Comparison of ENCODE assay signal across 12 mouse cellular contexts in genomic region chr1:58727019-58727746, GRCm38 (mm10). TPM values are rescaled to one million over a fixed set of nuclear protein-coding genes. Genes with fewer than 3 reads are reported as not detected.
A peak's percentile ranks its signal among the peaks of the same experiment; 100 is the strongest.
DNase-seq lines count a peak whose midpoint lies in the region; ATAC-seq and TF ChIP-seq lines count a peak whose summit lies in the region.
"Had no signal": no experiment of that assay in that cellular context is flagged by ENCODE, and none has a peak within 500 bp of the region (broad histone marks: within the 10 kb centered on the region; RNA-seq: fewer than 3 reads in every experiment).

No protein-coding gene starts in this region.

- H3K4me1 ChIP-seq in heart, embryonic 11.5 days (ENCODE audit: control insufficient read depth, insufficient read depth, low read length): peaks cover 10% of the 10 kb centered on the region; the same call in 1 of the 2 replicates
- peaks cover 4% of the 10 kb centered on the region for H3K4me1 ChIP-seq in liver, postnatal 0 days (ENCODE audit: insufficient read depth)
- 0 out of 2 replicates have a peak, but pooled peaks cover 3% of the 10 kb centered on the region for H3K4me1 ChIP-seq in midbrain, embryonic 13.5 days (replicated peaks)

- DNase-seq in heart, adult 9 months (ENCODE audit: low spot score in 2 of 2): peak; percentile 73 to 83
- no peak for DNase-seq in heart, postnatal 25 days (ENCODE audit: low spot score)
- DNase-seq in A20 (ENCODE audit: low read depth, low spot score): peak; percentile 33
- no peak for DNase-seq in liver, postnatal 0 days
- no peak for DNase-seq in ovary, postnatal 10 days (ENCODE audit: low spot score)
- DNase-seq in gastrocnemius, postnatal 4 days (ENCODE audit: low spot score in 2 of 2): no peak
- DNase-seq: gastrocnemius, postnatal 36 days had no signal

- H3K27me3 ChIP-seq in heart, embryonic 11.5 days (ENCODE audit: control insufficient read depth, insufficient read depth, low read length): no peaks in the 10 kb centered on the region
- H3K27me3 ChIP-seq in liver, postnatal 0 days (ENCODE audit: insufficient read depth, low read length): no peaks in the 10 kb centered on the region
- H3K27me3 ChIP-seq in midbrain, embryonic 13.5 days: no peaks in the 10 kb centered on the region

- peak; percentile 66 for ATAC-seq in heart, embryonic 11.5 days (replicated peaks; ENCODE audit: insufficient number of reproducible peaks, low FRiP score, low TSS enrichment)
- peak; percentile 41 for ATAC-seq in liver, postnatal 0 days
- ATAC-seq in midbrain, embryonic 13.5 days: no peak

- WGBS in heart, embryonic 11.5 days (ENCODE audit: insufficient replicate concordance): 88% methylated on average over 1 of the region's 1 CpGs
- 57% methylated on average over 1 of the region's 1 CpGs for WGBS in liver, postnatal 0 days (ENCODE audit: insufficient replicate concordance)
- 100% methylated on average over 1 of the region's 1 CpGs for WGBS in midbrain, embryonic 13.5 days

- H3K9ac ChIP-seq in heart, embryonic 11.5 days (ENCODE audit: low read depth, low read length): no peak overlapping the region
- no peak overlapping the region for H3K9ac ChIP-seq in liver, postnatal 0 days (replicated peaks)
- no peak overlapping the region for H3K9ac ChIP-seq in midbrain, embryonic 13.5 days (replicated peaks)
- H3K9ac ChIP-seq: liver, embryonic 14.5 days had no signal

- TF ChIP-seq EP300 in liver, postnatal 0 days (IDR thresholded peaks at IDR 0.05; ENCODE audit: low read depth): 0 out of 2 replicates have a peak, but pooled peaks have one; percentile 25

- no peak overlapping the region for H3K4me3 ChIP-seq in heart, embryonic 11.5 days (ENCODE audit: low read depth, low read length)
- no peak overlapping the region for H3K4me3 ChIP-seq in liver, postnatal 0 days (ENCODE audit: low read depth, low read length)
- no peak overlapping the region for H3K4me3 ChIP-seq in midbrain, embryonic 13.5 days (replicated peaks)

- no peak overlapping the region for H3K4me2 ChIP-seq in heart, embryonic 11.5 days
- no peak overlapping the region for H3K4me2 ChIP-seq in liver, postnatal 0 days (ENCODE audit: low read depth, low read length)
- H3K4me2 ChIP-seq in midbrain, embryonic 13.5 days (replicated peaks): no peak overlapping the region

- intact Hi-C loops in heart, postnatal 25 days (cut with DNase I): no loop called here

- peak overlapping the region; percentile 22; the same call in 1 of the 2 replicates for H3K27ac ChIP-seq in heart, embryonic 11.5 days (ENCODE audit: low read depth, low read length)
- H3K27ac ChIP-seq in liver, postnatal 0 days (ENCODE audit: low read depth): peak overlapping the region; percentile 61
- H3K27ac ChIP-seq in midbrain, embryonic 13.5 days: no peak overlapping the region
- H3K27ac ChIP-seq: liver, embryonic 14.5 days had no signal

- H3K36me3 ChIP-seq in heart, embryonic 11.5 days (ENCODE audit: control insufficient read depth, insufficient read depth, low read length): peaks cover 13% of the 10 kb centered on the region
- peaks cover 36% of the 10 kb centered on the region for H3K36me3 ChIP-seq in liver, postnatal 0 days (replicated peaks; ENCODE audit: insufficient read depth, low read length)
- H3K36me3 ChIP-seq in midbrain, embryonic 13.5 days: peaks cover 29% of the 10 kb centered on the region; the same call in 1 of the 2 replicates

- peak; percentile 20; the same call in 1 of the 2 replicates for TF ChIP-seq CTCF in liver, postnatal 0 days (IDR thresholded peaks at IDR 0.05; ENCODE audit: low read depth)

- H3K9me3 ChIP-seq in heart, embryonic 11.5 days (replicated peaks; ENCODE audit: control insufficient read depth, low read length): no peaks in the 10 kb centered on the region
- no peaks in the 10 kb centered on the region for H3K9me3 ChIP-seq in liver, postnatal 0 days (ENCODE audit: low read length)
- H3K9me3 ChIP-seq in midbrain, embryonic 13.5 days: no peaks in the 10 kb centered on the region

RNA-seq across cellular contexts. Expression of gene Cflar, which starts 15.9 kb away (rescaled TPM):
- 10 to 100 TPM; 52.1 to 59.3 TPM for total RNA-seq in heart, postnatal 25 days (2021)
- 26.7 and 32.6 TPM in 2 replicates for polyA plus RNA-seq in heart, embryonic 11.5 days (2014; fragmentation: Nextera tagmentation; extraction: Ambion mirVana)
- 29.6 and 30.2 TPM in 2 replicates for polyA plus RNA-seq in liver, postnatal 0 days (2015; fragmentation: Nextera tagmentation; extraction: Ambion mirVana)
- 10 to 100 TPM; 49.6 to 54.3 TPM for total RNA-seq in gastrocnemius, postnatal 4 days (2021)
- 15.9 and 16.4 TPM in 2 replicates for polyA plus RNA-seq in midbrain, embryonic 13.5 days (2015; fragmentation: Nextera tagmentation; extraction: Ambion mirVana)

RNA-seq across cellular contexts. Expression of gene Als2cr12, which starts 31.4 kb away (rescaled TPM):
- total RNA-seq in heart, postnatal 25 days (2021): not detected
- not detected in 2 replicates for polyA plus RNA-seq in heart, embryonic 11.5 days (2014; fragmentation: Nextera tagmentation; extraction: Ambion mirVana)
- not detected in 2 replicates for polyA plus RNA-seq in liver, postnatal 0 days (2015; fragmentation: Nextera tagmentation; extraction: Ambion mirVana)
- under 1 TPM in 1 of 2 experiments, not detected in 1; 0.36 TPM for total RNA-seq in gastrocnemius, postnatal 4 days (2021)
- polyA plus RNA-seq in midbrain, embryonic 13.5 days (2015; fragmentation: Nextera tagmentation; extraction: Ambion mirVana): not detected in 2 replicates
- total RNA-seq: gastrocnemius, postnatal 36 days; layer of hippocampus, adult 18-20 months had no signal
- polyA plus RNA-seq: cerebellum, adult 2 months; liver, embryonic 14.5 days had no signal

Comparison
In these comparisons a context has a peak if more than half of its experiments do, and no peak if none do; other contexts are left out.
1. DNase-seq: peak in heart, adult 9 months (2 of 2) and A20 (single experiment); none in heart, postnatal 25 days (single experiment), liver, postnatal 0 days (single experiment), ovary, postnatal 10 days (single experiment) and gastrocnemius, postnatal 4 days (0 of 2).